Mouse (Mus musculus): ENCODE results near the gene Hs3st4. TPM values are rescaled to one million over a fixed set of nuclear protein-coding genes. Genes with fewer than 3 reads are reported as not detected.

Gene Hs3st4
- polyA plus RNA-seq (2012; ENCODE audit: insufficient read depth, insufficient read length, missing spikeins) = not detected in 2 replicates

DNA sequence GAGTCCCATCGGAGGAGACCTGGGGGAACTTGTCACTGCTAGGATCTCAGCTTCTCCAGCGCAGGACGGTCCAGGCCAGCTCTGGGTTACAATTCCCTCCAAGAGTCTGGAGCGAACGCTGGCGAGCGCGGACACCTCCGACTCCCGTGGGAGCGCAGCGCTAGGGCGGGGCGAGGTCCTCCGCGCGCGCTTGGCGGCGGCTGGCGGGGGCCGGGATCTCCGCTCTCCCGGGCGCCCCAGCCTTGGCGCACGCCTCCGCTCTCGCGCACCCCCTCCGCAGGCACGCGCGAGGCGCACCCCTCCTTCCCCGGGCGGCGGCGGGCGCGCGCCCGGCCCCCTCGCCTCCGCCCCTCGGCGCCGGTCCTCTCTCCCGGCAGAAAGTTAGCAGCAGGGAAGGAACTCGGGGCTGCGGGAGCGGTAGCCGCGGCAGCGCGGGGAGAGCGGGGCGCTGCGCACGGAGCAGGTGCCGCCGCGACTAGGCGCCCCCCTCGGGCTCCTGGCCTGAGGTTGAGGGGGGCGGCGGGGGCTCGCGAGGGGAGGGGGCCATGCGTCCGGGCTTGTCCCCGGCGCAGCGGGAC lies at the start of gene Hs3st4:
Hs3st4 (plus strand) TSS at position 409 of the 578 bp plus-strand sequence.
- TF ChIP-seq CTCF (IDR thresholded peaks at IDR 0.05; ENCODE audit: low read depth, low read length) (no peak), POLR2A (IDR thresholded peaks at IDR 0.05; ENCODE audit: borderline replicate concordance, low read depth, low read length) (no peak)
- Histone ChIP-seq H3K4me1 (ENCODE audit: control insufficient read depth, insufficient read depth, low read length) (no peaks in the 10 kb centered on the region), H3K4me3 (ENCODE audit: insufficient read depth, low read length) (no peak within 1 kb of the TSS), H3K27ac (ENCODE audit: insufficient read depth, low read depth, low read length) (no peak within 1 kb of the TSS)

GRCm38 (mm10) chr7:123946836-123947235 lies 35.8 kb upstream of the Hs3st4 start:
- Histone ChIP-seq H3K27ac (ENCODE audit: insufficient read depth, low read depth, low read length) (no peak overlapping the region), H3K4me1 (ENCODE audit: control insufficient read depth, insufficient read depth, low read length) (no peaks in the 10 kb centered on the region), H3K4me3 (ENCODE audit: insufficient read depth, low read length) (no peak overlapping the region)
- TF ChIP-seq POLR2A (IDR thresholded peaks at IDR 0.05; ENCODE audit: borderline replicate concordance, low read depth, low read length) (no peak), CTCF (IDR thresholded peaks at IDR 0.05; ENCODE audit: low read depth, low read length) (no peak)

- TF ChIP-seq POLR2A (IDR thresholded peaks at IDR 0.05; ENCODE audit: borderline replicate concordance, low read depth, low read length) (no peak), CTCF (IDR thresholded peaks at IDR 0.05; ENCODE audit: low read depth, low read length) (no peak)
- Histone ChIP-seq H3K4me3 (ENCODE audit: insufficient read depth, low read length) (no peak overlapping the region), H3K4me1 (ENCODE audit: control insufficient read depth, insufficient read depth, low read length) (no peaks in the 10 kb centered on the region), H3K27ac (ENCODE audit: insufficient read depth, low read depth, low read length) (no peak overlapping the region)
These were observed 19.6 kb upstream of the Hs3st4 start for GRCm38 (mm10) chr7:123963021-123963420.

DNA sequence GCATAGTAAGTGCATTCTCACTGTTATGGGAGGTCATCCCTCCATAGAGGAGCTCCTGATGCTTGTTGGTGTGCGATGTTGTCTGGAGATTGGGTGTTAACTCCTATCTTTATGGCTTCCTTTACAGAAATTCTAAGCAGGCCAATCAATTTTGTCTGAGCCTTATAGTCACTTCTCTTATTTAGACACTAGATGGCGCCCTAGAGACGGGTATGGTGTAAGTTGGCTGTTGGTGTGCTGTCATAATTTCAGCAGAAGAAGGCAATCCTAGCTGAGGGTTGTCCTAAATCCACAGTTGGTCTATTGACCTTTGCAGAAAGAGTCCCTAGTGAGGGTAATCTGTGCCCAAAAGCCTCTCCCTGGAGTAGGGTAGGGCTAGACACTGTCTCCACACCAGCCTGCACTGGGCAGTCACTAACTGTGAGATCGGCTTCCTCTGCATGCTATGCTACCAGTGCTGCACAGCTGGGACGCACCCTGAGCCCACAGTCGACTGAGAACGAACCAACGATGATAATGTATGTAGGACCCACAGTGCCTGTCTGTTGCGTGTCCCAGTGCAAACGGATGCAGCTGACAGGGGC lies 18.0 kb upstream of the Hs3st4 start:
- Histone ChIP-seq H3K27ac (ENCODE audit: insufficient read depth, low read depth, low read length) (no peak overlapping the region), H3K4me1 (ENCODE audit: control insufficient read depth, insufficient read depth, low read length) (no peaks in the 10 kb centered on the region), H3K4me3 (ENCODE audit: insufficient read depth, low read length) (no peak overlapping the region)
- TF ChIP-seq CTCF (IDR thresholded peaks at IDR 0.05; ENCODE audit: low read depth, low read length) (no peak), POLR2A (IDR thresholded peaks at IDR 0.05; ENCODE audit: borderline replicate concordance, low read depth, low read length) (no peak)

DNA sequence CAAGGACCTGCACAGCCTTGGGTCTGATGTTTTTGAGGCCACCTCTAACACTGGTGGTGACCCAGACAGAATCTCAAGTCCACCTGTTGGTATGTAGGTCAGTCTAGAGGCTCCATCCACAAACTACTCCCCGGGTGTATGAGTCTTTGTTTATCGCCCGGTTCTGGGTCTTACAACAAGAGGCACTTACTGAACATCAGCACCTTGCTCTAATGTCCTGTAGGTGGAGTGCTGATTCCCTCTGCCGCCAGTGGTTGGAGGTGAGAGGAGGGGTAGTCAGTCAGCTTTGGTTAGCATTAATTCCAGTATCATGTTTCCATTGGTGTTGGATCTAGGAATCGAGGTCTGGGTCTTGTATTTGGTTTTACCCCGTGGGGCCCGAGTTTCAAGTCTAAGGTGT lies 17.2 kb upstream of the Hs3st4 start:
- TF ChIP-seq POLR2A (IDR thresholded peaks at IDR 0.05; ENCODE audit: borderline replicate concordance, low read depth, low read length) (no peak), CTCF (IDR thresholded peaks at IDR 0.05; ENCODE audit: low read depth, low read length) (no peak)
- Histone ChIP-seq H3K4me1 (ENCODE audit: control insufficient read depth, insufficient read depth, low read length) (no peaks in the 10 kb centered on the region), H3K27ac (ENCODE audit: insufficient read depth, low read depth, low read length) (no peak overlapping the region), H3K4me3 (ENCODE audit: insufficient read depth, low read length) (no peak overlapping the region)

- no peak overlapping the region for H3K27ac ChIP-seq (ENCODE audit: insufficient read depth, low read depth, low read length)
- no peak for TF ChIP-seq CTCF (IDR thresholded peaks at IDR 0.05; ENCODE audit: low read depth, low read length)
- TF ChIP-seq POLR2A (IDR thresholded peaks at IDR 0.05; ENCODE audit: borderline replicate concordance, low read depth, low read length) = no peak
- H3K4me1 ChIP-seq (ENCODE audit: control insufficient read depth, insufficient read depth, low read length) = no peaks in the 10 kb centered on the region
- H3K4me3 ChIP-seq (ENCODE audit: insufficient read depth, low read length) = no peak overlapping the region
These were observed 7.2 kb upstream of the Hs3st4 start for GRCm38 (mm10) chr7:123975441-123975840.

DNA sequence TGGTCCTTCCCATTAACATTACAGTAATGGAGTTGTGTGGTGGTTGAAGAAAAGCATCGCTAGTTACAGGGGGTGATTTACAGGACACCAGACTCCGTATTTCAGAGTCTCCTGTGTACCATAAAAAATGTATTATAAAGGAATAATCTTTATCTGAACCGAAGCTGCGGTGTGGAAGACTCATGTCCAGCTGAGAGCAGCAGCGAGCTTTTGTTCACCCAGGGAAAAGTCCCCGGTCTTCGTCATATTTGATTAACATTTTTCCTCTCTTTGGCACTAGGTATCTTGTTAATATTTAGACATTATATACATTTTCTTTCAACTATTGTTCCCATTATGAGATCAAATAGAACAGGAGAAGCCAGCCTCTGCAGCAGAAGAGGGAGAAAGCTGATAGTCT lies 1.2 kb upstream of the Hs3st4 start:
- TF ChIP-seq POLR2A (IDR thresholded peaks at IDR 0.05; ENCODE audit: borderline replicate concordance, low read depth, low read length) (no peak), CTCF (IDR thresholded peaks at IDR 0.05; ENCODE audit: low read depth, low read length) (no peak)
- no peaks in the 10 kb centered on the region for H3K4me1 ChIP-seq (ENCODE audit: control insufficient read depth, insufficient read depth, low read length)
- no peak overlapping the region for H3K27ac ChIP-seq (ENCODE audit: insufficient read depth, low read depth, low read length)
- H3K4me3 ChIP-seq (ENCODE audit: insufficient read depth, low read length) = no peak overlapping the region

GRCm38 (mm10) chr7:123982010-123982409 lies 659 bp upstream of the Hs3st4 start:
- Histone ChIP-seq H3K4me3 (ENCODE audit: insufficient read depth, low read length) (no peak overlapping the region), H3K27ac (ENCODE audit: insufficient read depth, low read depth, low read length) (no peak overlapping the region), H3K4me1 (ENCODE audit: control insufficient read depth, insufficient read depth, low read length) (no peaks in the 10 kb centered on the region)
- TF ChIP-seq CTCF (IDR thresholded peaks at IDR 0.05; ENCODE audit: low read depth, low read length) (no peak), POLR2A (IDR thresholded peaks at IDR 0.05; ENCODE audit: borderline replicate concordance, low read depth, low read length) (no peak)

DNA sequence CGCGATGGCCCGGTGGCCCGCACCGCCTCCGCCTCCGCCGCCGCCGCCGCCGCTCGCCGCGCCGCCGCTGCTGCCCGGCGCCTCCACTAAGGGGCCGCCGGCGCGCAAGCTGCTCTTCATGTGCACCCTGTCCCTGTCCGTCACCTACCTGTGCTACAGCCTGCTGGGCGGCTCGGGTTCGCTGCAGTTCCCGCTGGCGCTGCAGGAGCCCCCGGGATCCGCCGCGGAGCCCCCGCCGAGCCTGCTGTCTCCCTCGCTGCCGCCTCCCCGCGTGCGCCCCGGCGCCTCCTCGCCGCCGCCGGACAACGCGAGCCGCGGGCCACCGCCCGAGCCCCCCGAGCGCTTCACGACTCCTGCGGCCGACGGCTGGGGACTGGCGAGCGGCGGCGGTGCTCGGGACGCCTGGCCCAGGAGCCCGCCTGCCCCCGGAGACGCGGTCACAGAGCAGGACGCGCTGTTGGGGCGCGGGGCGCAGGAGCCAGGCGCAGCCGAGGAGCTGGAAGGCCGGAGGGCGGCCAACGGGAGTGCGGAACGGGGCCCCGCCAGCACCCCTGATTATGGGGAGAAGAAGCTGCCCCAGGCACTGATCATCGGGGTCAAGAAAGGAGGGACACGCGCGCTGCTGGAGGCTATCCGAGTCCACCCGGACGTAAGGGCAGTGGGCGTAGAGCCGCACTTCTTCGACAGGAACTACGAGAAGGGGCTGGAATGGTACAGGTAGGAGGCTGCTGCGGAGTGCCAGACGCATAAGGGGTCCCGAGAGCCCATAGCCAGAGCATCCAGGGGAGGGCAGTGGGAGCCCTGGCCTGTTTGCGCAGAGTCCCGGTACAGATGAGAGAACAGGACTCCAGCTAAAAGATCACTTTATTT lies 743 bp downstream of the Hs3st4 start:
- Histone ChIP-seq H3K27ac (ENCODE audit: insufficient read depth, low read depth, low read length) (no peak overlapping the region), H3K4me1 (ENCODE audit: control insufficient read depth, insufficient read depth, low read length) (no peaks in the 10 kb centered on the region), H3K4me3 (ENCODE audit: insufficient read depth, low read length) (no peak overlapping the region)
- no peak for TF ChIP-seq CTCF (IDR thresholded peaks at IDR 0.05; ENCODE audit: low read depth, low read length)
- TF ChIP-seq POLR2A (IDR thresholded peaks at IDR 0.05; ENCODE audit: borderline replicate concordance, low read depth, low read length) = no peak

DNA sequence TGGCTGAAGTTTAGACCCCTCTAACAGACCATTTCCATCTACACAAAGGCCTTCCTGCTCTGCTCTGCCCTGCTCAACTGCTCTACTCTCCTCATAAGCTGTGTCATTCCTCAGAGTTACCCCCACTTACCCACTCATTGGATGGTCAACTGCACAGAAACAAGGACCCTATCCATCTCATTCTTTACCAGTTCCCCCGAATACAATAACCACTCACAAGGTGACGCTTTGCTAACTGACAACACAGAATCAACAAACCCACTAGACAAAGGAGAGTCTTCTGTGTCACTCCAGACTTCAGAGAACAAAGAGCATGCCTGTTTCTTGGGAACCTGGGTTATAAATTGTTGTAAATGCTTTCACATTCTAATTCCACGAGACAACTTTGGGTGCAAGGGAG lies 9.5 kb downstream of the Hs3st4 start:
- no peak for TF ChIP-seq CTCF (IDR thresholded peaks at IDR 0.05; ENCODE audit: low read depth, low read length)
- no peak for TF ChIP-seq POLR2A (IDR thresholded peaks at IDR 0.05; ENCODE audit: borderline replicate concordance, low read depth, low read length)
- no peak overlapping the region for H3K4me3 ChIP-seq (ENCODE audit: insufficient read depth, low read length)
- no peaks in the 10 kb centered on the region for H3K4me1 ChIP-seq (ENCODE audit: control insufficient read depth, insufficient read depth, low read length)
- H3K27ac ChIP-seq (ENCODE audit: insufficient read depth, low read depth, low read length) = no peak overlapping the region
